Mouse (Mus musculus) ES-E14 (cell line): ENCODE results near the gene Myod1.

Experiments used
- CHD2 ChIP-seq: IDR thresholded peaks from 2 replicates; pipeline ENCODE4 v1.6.1; 2014; ENCODE audit warnings: mild to moderate bottlenecking, low read depth, low read length, inconsistent platforms
- MAFK ChIP-seq: IDR thresholded peaks from 2 replicates; pipeline ENCODE4 v1.6.1; 2014; ENCODE audit warnings: mild to moderate bottlenecking, low read depth, low read length, inconsistent platforms; ENCODE audit not compliant: insufficient read depth
- ZNF384 ChIP-seq: IDR thresholded peaks from 2 replicates; pipeline ENCODE4 v1.6.1; 2012; ENCODE audit warnings: low read depth, low read length, inconsistent platforms

DNA sequence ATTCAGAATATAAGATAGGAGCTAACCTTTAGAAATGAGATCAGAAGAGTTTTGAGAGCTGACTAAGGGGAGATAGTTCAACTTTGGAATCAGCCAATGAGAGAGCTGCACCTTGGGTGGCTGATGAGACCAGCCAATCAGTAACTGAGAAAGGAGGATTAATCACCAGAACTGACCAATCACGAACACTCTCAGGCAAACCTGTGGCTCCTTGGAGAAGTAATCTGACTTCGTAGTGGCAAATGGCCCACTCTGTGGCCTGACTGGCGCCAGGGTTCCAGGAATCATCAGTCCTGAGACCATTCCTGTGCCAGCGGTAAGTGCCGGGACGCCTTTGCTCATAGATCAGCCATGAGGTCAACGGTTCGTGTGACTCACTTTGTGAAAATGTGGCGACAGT lies 38.9 kb upstream of the Myod1 start:
- TF ChIP-seq ZNF384 (no peak), MAFK (no peak), CHD2 (0 out of 2 replicates have a peak, but pooled peaks have one; percentile 51)
